Mouse (Mus musculus): ENCODE measurements at regions not wholly inside any gene's neighbourhood (a gene's known extent, or its start where the extent isn't known, plus 50 kb on each side); places are given as distances from the start of the nearest gene placed in this dataset.

GRCm38 (mm10) chr4:8954356-8954914 is 715.6 kb upstream of the Car8 start:
- peak; percentile 17 for DNase-seq (ENCODE audit: low spot score)

- DNase-seq (ENCODE audit: low spot score) = no peak
Observed at GRCm38 (mm10) chr4:8953181-8953580, 714.3 kb upstream of the Car8 start.

- DNase-seq (ENCODE audit: low spot score) = no peak
Observed at GRCm38 (mm10) chr4:8949951-8950350, 711.1 kb upstream of the Car8 start.

- no peak for DNase-seq (ENCODE audit: low spot score)
Observed at GRCm38 (mm10) chr4:8949537-8949936, 710.7 kb upstream of the Car8 start.

GRCm38 (mm10) chr4:8945116-8945515 is 706.3 kb upstream of the Car8 start:
- DNase-seq (ENCODE audit: low spot score) = no peak

- DNase-seq (ENCODE audit: low spot score) = no peak
Observed at GRCm38 (mm10) chr4:8943080-8943479, 704.2 kb upstream of the Car8 start.

- DNase-seq (ENCODE audit: low spot score) = no peak
Observed at GRCm38 (mm10) chr4:8938948-8939411, 700.1 kb upstream of the Car8 start.

- DNase-seq (ENCODE audit: low spot score) = no peak
Observed at GRCm38 (mm10) chr4:8935899-8936298, 697.1 kb upstream of the Car8 start.

- no peak for DNase-seq (ENCODE audit: low spot score)
Observed at GRCm38 (mm10) chr4:8934541-8934940, 695.7 kb upstream of the Car8 start.

- DNase-seq (ENCODE audit: low spot score) = no peak
Observed at GRCm38 (mm10) chr4:8929346-8929745, 690.5 kb upstream of the Car8 start.

- no peak for DNase-seq (ENCODE audit: low spot score)
Observed at GRCm38 (mm10) chr4:8928551-8929305, 689.9 kb upstream of the Car8 start.

GRCm38 (mm10) chr4:8927276-8927906 is 688.5 kb upstream of the Car8 start:
- no peak for DNase-seq (ENCODE audit: low spot score)

GRCm38 (mm10) chr4:8926642-8927275 is 687.9 kb upstream of the Car8 start:
- no peak for DNase-seq (ENCODE audit: low spot score)

GRCm38 (mm10) chr4:8922695-8923363 is 684.0 kb upstream of the Car8 start:
- DNase-seq (ENCODE audit: low spot score) = no peak

- no peak for DNase-seq (ENCODE audit: low spot score)
Observed at GRCm38 (mm10) chr4:8921477-8922385, 682.9 kb upstream of the Car8 start.

- DNase-seq (ENCODE audit: low spot score) = no peak
Observed at GRCm38 (mm10) chr4:8920306-8920705, 681.5 kb upstream of the Car8 start.

GRCm38 (mm10) chr4:8919366-8919984 is 680.6 kb upstream of the Car8 start:
- DNase-seq (ENCODE audit: low spot score) = no peak
